Mouse (Mus musculus): ENCODE data around the gene Rhbg. TPM values are rescaled to one million over a fixed set of nuclear protein-coding genes. Genes with fewer than 3 reads are reported as not detected.
A peak's percentile ranks its signal among the peaks of the same experiment; 100 is the strongest.

The Rhbg gene
- polyA plus RNA-seq, 1 experiment from 2014 or later, result 0.48 TPM

Small RNA genes within 50 kb of the gene (microRNA-seq; reads per million reads assigned to microRNA genes)
- gene Gm25641 (not detected), gene Mir3093 (27.3 reads per million, percentile 37 among the genes with 10 or more reads in this experiment), gene Mir9-1 (not detected)

Other genes with a start within 250 kb of the Rhbg start
- 0.41 and 0.67 TPM in 2 replicates for gene Hapln2, start 227.1 kb downstream of the Rhbg start, polyA plus RNA-seq (2014; fragmentation: Nextera tagmentation; extraction: Ambion mirVana)
- gene Gpatch4, start 211.6 kb downstream of the Rhbg start, polyA plus RNA-seq (2014; fragmentation: Nextera tagmentation; extraction: Ambion mirVana), result 29.8 and 30.4 TPM in 2 replicates
- gene Naxe, start 196.2 kb downstream of the Rhbg start, polyA plus RNA-seq (2014; fragmentation: Nextera tagmentation; extraction: Ambion mirVana), result 152 and 167 TPM in 2 replicates
- not detected in 2 replicates for gene Ttc24, start 176.4 kb downstream of the Rhbg start, polyA plus RNA-seq (2014; fragmentation: Nextera tagmentation; extraction: Ambion mirVana)
- 2.4 and 3.1 TPM in 2 replicates for gene Iqgap3, start 172.7 kb downstream of the Rhbg start, polyA plus RNA-seq (2014; fragmentation: Nextera tagmentation; extraction: Ambion mirVana)
- gene Mef2d, start 112.3 kb downstream of the Rhbg start, polyA plus RNA-seq (2014; fragmentation: Nextera tagmentation; extraction: Ambion mirVana), result 20.4 and 22.4 TPM in 2 replicates
- 0.37 TPM in 1 of 2 replicates, not detected in the other for gene Gm38392, start 32.5 kb upstream of the Rhbg start, polyA plus RNA-seq (2014; fragmentation: Nextera tagmentation; extraction: Ambion mirVana)
- 5.8 and 8.5 TPM in 2 replicates for gene Tsacc, start 42.3 kb upstream of the Rhbg start, polyA plus RNA-seq (2014; fragmentation: Nextera tagmentation; extraction: Ambion mirVana)
- gene Cct3, start 42.4 kb upstream of the Rhbg start, polyA plus RNA-seq (2014; fragmentation: Nextera tagmentation; extraction: Ambion mirVana), result 455 and 498 TPM in 2 replicates
- 72.7 and 81.3 TPM in 2 replicates for gene Glmp, start 70.3 kb upstream of the Rhbg start, polyA plus RNA-seq (2014; fragmentation: Nextera tagmentation; extraction: Ambion mirVana)
- 0.67 and 0.82 TPM in 2 replicates for gene Tmem79, start 81.4 kb upstream of the Rhbg start, polyA plus RNA-seq (2014; fragmentation: Nextera tagmentation; extraction: Ambion mirVana)
- 44.2 and 47.9 TPM in 2 replicates for gene Smg5, start 81.6 kb upstream of the Rhbg start, polyA plus RNA-seq (2014; fragmentation: Nextera tagmentation; extraction: Ambion mirVana)
- gene Paqr6, start 109.9 kb upstream of the Rhbg start, polyA plus RNA-seq (2014; fragmentation: Nextera tagmentation; extraction: Ambion mirVana), result 0.94 and 1.1 TPM in 2 replicates
- gene Bglap3, start 118.0 kb upstream of the Rhbg start, polyA plus RNA-seq (2014; fragmentation: Nextera tagmentation; extraction: Ambion mirVana), result 0.20 TPM in 1 of 2 replicates, not detected in the other
- gene Bglap2, start 124.0 kb upstream of the Rhbg start, polyA plus RNA-seq (2014; fragmentation: Nextera tagmentation; extraction: Ambion mirVana), result not detected in 2 replicates
- not detected in 2 replicates for gene Bglap, start 129.8 kb upstream of the Rhbg start, polyA plus RNA-seq (2014; fragmentation: Nextera tagmentation; extraction: Ambion mirVana)
- gene Pmf1, start 155.6 kb upstream of the Rhbg start, polyA plus RNA-seq (2014; fragmentation: Nextera tagmentation; extraction: Ambion mirVana), result 26.0 and 27.4 TPM in 2 replicates
- 36.4 and 42.2 TPM in 2 replicates for gene Slc25a44, start 170.4 kb upstream of the Rhbg start, polyA plus RNA-seq (2014; fragmentation: Nextera tagmentation; extraction: Ambion mirVana)
- 21.5 and 22.9 TPM in 2 replicates for gene Sema4a, start 206.5 kb upstream of the Rhbg start, polyA plus RNA-seq (2014; fragmentation: Nextera tagmentation; extraction: Ambion mirVana)